Mouse (Mus musculus) urinary bladder, postnatal 4 days (tissue): ENCODE data around the gene Olfr305.
"Not testable (repeated sequence)": the region's sequence is repeated elsewhere in the genome, so short reads cannot be mapped to it uniquely, and the experiment has no call there.

Experiments
- DNase-seq, 2 experiments: peaks; one replicate each; pipeline ENCODE4 v3.0.0; 2021 to 2022; ENCODE audit warnings: low spot score in 2 of 2

The Olfr305 gene

DNA sequence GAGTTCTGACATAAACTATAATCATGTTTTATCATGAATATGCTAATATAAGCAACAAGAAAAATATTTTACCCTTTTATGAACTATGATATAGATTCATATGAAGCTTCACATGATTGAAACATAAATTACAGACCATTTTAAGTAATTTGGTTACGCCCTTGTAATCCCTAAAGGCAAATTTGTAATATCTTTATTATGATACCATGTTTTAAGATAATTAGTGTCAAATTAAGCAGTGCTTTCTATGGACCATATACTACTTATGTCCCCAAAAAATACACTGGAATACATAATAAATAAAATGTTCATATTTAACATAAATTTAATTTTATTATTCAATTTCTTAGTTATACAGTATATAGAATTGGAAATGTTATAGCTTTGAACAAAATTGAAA, at the start of gene Olfr305:
TSS of gene Olfr305 (minus strand) at position 101 of the 400 bp plus-strand sequence.
- DNase-seq, result no peak

DNA sequence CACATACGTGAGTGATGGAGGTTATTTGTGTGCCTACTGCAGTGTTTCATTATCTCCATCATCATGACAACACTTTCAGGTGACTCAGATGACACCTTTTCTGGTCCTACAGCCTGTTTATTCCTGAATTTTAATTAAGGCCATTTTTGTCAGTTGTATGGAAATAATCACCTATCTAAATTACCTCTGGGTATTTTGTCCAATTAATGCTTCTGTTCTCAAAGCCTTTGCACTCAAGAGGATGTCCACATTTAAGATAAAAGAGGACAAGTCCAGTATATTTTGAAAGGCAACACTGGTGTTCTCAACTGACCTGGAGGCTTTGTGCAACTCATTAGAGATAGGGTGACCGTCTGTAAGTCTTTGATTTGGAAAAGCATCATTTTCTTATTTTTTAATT, 36.8 kb upstream of the Olfr305 start, which contains the start of gene Olfr301:
TSS of gene Olfr301 (plus strand) at position 301 of the 400 bp plus-strand sequence.
- DNase-seq, result no peak

DNA sequence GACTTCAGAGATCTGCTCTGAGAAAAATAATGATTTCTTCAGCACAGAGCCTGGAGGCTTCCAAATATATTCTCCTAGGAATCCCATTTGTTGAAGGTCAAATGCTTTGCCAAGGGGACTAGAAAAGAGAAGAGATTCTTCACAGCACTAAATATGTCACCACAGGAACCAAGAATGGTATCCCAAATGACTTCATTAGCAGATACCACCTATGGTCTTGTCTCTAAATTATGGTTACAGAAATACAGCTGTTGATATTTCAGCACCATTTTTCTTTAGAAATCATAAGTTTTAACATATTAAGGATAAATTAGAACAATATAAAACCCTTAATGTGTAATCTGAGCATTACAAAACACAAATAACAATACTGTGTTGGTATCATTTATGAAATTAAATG, 31.0 kb upstream of the Olfr305 start, which contains the start of gene Olfr303:
TSS of gene Olfr303 (minus strand) at position 101 of the 400 bp plus-strand sequence.
- no peak for DNase-seq

DNA sequence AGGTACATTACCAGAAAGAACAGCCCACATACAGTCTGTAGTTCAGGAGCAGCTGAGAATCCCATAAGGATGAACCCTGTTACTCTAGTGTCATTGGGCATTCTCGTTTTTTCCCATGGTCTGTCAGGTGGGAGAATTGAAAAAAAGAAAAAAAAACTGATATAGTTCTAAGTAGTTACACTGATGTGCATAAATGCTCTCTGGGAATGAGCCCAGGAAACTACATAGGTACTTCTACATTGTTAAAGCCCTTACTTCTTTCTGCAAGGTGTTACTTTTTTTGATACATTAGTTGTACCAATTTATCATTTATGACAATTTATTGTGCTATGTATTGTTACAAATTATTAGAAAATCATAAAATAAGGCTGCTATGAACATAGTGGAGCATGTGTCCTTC, 19.8 kb upstream of the Olfr305 start, which contains the start of gene Olfr304:
TSS of gene Olfr304 (minus strand) at position 101 of the 400 bp plus-strand sequence.
- DNase-seq, result no peak

DNA sequence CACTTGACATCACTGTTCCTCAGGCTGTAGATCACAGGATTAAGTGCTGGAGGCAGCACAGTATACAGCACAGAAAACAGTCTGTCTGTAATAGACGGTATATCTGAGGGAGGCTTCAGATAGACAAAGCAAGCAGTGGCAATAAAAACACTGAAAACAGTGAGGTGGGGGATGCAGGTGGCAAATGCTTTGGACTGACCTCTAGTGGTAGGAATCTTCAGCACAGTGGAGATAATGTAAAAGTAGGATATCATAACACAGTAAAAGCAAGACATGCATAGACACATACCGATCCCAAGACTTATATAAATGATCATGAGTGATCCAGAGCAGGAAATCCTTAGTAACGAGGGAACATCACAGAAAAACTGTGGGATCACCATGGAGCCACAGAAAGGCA, 19.0 kb upstream of the Olfr305 start:
- DNase-seq, result no peak

DNA sequence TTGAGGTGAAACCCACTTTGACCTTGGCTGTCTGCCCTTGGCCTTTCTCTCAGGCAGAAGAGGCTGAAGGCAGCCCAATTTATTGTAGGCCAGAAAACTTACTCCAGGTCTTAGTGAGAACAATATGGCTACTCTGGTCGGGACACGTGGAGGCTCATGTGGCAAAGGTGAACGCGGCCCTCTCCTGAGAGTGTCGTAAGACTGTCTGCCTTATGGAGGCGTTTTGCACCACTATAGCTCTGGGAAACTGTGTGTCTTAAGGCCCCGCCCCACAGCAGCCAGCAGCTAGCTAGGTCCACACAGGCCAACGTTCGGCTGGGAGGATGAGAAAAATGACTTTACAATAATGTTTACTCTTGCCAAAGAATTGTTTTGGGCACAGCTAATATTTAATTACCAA, 20.4 kb downstream of the Olfr305 start:
- DNase-seq, result not testable (repeated sequence)

DNA sequence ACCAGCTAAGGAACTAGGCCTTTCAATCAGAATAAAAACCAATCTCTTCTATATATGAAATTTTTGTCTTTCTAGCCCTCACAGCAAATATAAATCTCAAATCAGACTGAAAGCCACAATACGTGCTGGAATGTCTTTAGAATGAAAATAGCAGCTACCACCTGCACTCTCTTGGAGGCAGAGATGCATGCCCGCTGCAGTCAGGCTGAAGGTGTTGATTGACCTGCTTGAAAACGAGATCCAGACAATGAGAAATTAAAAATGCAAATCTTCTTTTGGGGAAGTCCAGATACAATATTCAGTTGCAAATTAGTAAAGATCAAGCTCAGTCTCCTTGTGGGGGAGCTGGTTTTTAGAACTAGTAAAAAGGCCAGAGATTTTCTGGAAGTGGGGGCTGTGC, 22.5 kb downstream of the Olfr305 start:
- DNase-seq, result no peak

DNA sequence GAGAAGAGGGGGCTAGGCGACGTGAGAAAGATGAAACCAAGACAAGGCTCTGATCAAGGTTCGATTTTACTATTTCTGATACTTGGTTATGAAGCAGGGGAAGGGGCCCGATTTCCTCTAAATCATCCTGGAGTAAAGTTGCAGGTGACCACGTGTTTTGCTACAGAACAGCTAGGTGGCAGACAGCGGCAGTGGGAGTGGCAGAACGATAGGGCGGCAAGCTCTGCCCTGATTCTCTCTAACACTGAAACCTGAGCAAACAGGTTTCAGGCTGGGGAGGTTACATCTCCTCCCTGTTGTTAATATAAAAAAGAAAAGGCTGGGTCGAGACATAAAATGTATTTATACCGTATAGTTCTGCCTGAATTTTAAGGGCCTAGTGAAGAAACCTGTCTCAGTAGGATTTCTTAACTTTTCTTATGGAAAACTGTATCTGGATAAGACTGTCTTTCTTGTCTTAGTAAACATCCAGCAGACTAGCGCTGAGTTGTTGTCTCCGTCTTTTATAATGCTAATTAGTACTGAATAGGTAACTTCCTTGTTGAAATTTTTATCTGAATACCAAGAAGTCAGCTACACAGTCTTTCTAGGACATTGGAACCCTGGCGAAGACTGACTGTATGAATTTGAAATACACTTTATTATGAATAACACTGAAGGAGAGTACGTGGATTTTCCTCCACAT, 23.7 kb downstream of the Olfr305 start:
- no peak for DNase-seq

DNA sequence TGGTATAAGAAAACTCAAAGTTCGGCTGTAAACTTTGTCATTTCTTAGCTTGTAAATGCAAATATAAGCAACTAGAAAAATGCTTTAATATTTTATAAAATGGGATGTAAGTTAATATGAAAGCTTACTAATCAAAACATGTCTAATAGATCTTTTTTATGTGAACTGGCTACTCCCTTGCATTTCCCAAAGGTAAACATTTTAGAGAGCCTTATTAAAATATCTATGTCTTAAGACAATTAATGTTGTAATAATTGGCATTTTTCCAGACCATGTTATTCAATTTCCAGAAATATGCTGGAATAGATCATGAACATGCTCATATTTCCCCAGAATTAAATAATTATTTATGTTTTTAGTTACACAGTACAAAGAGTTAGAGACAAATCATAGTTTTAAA, 29.2 kb downstream of the Olfr305 start, which contains the start of gene Olfr307:
TSS of gene Olfr307 (minus strand) at position 101 of the 400 bp plus-strand sequence.
- no peak for DNase-seq

DNA sequence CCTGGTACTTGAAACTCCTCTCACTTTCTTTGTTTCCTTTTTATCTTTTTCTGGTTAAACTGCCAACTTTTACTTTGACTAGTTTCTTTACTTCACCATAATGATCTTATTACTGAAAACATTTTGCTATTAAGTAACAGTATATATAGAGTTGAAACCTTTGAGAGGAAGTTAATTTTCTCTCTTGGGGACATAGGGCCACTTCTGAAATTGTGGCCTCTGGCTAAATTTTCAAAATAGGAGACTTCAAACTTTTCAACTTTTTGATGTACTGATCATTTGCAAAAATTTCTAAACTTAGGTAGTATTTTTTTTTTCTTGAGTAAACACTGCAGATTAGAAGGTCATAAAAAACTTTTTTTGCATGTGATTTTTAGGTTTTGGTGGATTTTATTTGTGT, 41.2 kb downstream of the Olfr305 start, which contains the start of gene Olfr308:
TSS of gene Olfr308 (minus strand) at position 101 of the 400 bp plus-strand sequence.
- DNase-seq, result no peak

DNA sequence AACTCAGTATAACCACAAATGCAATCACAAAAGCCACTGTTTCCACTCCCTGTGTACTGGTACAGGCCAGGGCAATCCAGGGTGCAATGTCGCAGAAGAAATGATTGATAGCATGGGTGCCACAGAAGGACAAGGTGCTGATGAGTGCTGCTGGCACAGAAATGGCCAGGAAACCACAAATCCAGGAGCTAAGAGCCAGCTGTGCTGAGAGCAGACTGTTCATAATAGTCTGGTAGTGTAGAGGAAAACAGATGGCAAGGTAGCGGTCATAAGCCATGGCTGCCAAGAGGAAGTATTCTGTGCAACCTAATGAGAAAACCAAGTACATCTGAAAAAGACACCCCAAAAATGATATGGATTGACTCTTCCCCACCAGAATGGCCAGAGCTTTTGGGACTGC, 45.4 kb downstream of the Olfr305 start:
- DNase-seq, result no peak

DNA sequence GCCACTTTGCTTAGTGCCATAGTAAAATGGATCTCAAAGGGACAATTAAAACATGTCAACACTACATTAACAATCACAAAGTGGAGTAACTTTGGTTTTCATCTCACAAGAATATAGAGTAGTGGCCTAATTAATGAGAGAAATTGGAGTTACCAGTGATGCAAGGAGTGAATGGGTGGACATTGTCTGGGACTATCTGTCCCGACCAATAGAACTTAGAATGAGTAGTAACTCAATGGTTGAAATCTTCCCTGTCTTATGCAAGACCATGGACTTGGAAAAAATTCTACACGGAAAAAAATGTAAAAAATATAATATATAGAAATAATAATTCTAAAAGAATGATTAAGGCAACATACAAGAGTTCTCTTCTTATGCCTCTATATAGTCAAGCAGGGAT, 53.1 kb downstream of the Olfr305 start, which contains the start of gene Olfr309:
TSS of gene Olfr309 (minus strand) at position 101 of the 400 bp plus-strand sequence.
- DNase-seq, result no peak
